ENCODE assay signal across 15 mouse cellular contexts in genomic region chr1:60803128-60803824, GRCm38 (mm10).
"Had no signal": no experiment of that assay in that cellular context is flagged by ENCODE, and none has a peak within 500 bp of the region (broad histone marks: within the 10 kb centered on the region; RNA-seq: fewer than 3 reads in every experiment).

No protein-coding gene starts in this region.

- H3K9ac ChIP-seq: limb, embryonic 12.5 days; liver, embryonic 14.5 days; midbrain, embryonic 15.5 days; neural tube, embryonic 12.5 days; stomach, embryonic 15.5 days had no signal

- H3K9me3 ChIP-seq: limb, embryonic 12.5 days; megakaryocyte, embryonic 14.5 days; midbrain, embryonic 15.5 days; neural tube, embryonic 12.5 days; stomach, embryonic 15.5 days had no signal

- H3K4me1 ChIP-seq: limb, embryonic 12.5 days; midbrain, embryonic 15.5 days; neural tube, embryonic 12.5 days; stomach, embryonic 15.5 days had no signal

- H3K4me2 ChIP-seq: limb, embryonic 12.5 days; midbrain, embryonic 11.5 days; midbrain, embryonic 15.5 days; neural tube, embryonic 12.5 days; stomach, embryonic 15.5 days had no signal

- ATAC-seq: intestine, postnatal 0 days; midbrain, embryonic 15.5 days had no signal

- DNase-seq: kidney, adult 8-10 months; kidney, postnatal 25 days; layer of hippocampus, adult 9-11 months; layer of hippocampus, postnatal 36 days; lung, adult 18-20 months; retina, postnatal 1 day; right cerebral cortex, postnatal 14 days had no signal

- H3K27ac ChIP-seq: limb, embryonic 12.5 days; liver, embryonic 14.5 days; midbrain, embryonic 15.5 days; neural tube, embryonic 12.5 days; stomach, embryonic 15.5 days had no signal

- H3K4me3 ChIP-seq: limb, embryonic 12.5 days; megakaryocyte, embryonic 14.5 days; midbrain, embryonic 15.5 days; neural tube, embryonic 12.5 days; stomach, embryonic 15.5 days had no signal

- H3K36me3 ChIP-seq: limb, embryonic 12.5 days; midbrain, embryonic 15.5 days; neural tube, embryonic 12.5 days; stomach, embryonic 15.5 days had no signal

- H3K27me3 ChIP-seq: limb, embryonic 12.5 days; megakaryocyte, embryonic 14.5 days; midbrain, embryonic 15.5 days; neural tube, embryonic 12.5 days; stomach, embryonic 15.5 days had no signal
